Mouse (Mus musculus) lung, postnatal 14 days (tissue): Measurements from ENCODE around the gene Pigf.
"Not testable (repeated sequence)": the region's sequence is repeated elsewhere in the genome, so short reads cannot be mapped to it uniquely, and the experiment has no call there.

Experiments
- DNase-seq: peaks from one replicate; pipeline ENCODE4 v3.0.0; 2021

Pigf gene

GRCm38 (mm10) chr17:87025269-87025949 lies at the start of gene Pigf, which contains the start of gene Cript:
Gene Pigf, minus strand, starts transcription at chr17:87025406.
Gene Cript, plus strand, starts transcription at chr17:87025550.
- DNase-seq: peak; percentile 99

GRCm38 (mm10) chr17:87073470-87073869 lies 48.3 kb upstream of the Pigf start:
- no peak for DNase-seq

- no peak for DNase-seq
These were observed 47.7 kb upstream of the Pigf start for GRCm38 (mm10) chr17:87072766-87073440.

GRCm38 (mm10) chr17:87072183-87072582 lies 47.0 kb upstream of the Pigf start:
- not testable (repeated sequence) for DNase-seq

DNA sequence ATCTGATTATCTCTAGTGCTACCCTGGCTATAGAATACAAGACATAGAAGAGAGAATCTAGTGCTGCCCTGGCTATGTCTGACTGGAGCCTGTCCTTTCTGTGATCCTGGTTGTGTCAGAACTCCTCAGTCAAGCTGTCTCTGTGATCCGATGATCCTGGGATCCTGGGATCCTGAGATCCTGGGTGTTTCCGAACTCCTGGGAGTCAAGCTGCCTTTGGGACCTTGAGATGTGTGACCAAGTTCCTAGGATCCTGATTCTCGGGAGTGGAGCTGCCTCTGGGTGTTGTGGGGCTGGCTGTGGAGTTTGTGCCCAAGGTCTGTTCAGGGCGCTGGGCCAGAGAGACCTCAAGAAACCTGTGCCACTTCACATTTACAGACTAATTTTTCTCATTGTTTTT lies 43.8 kb upstream of the Pigf start:
- no peak for DNase-seq

GRCm38 (mm10) chr17:87063969-87064368 lies 38.8 kb upstream of the Pigf start:
- DNase-seq: no peak

DNA sequence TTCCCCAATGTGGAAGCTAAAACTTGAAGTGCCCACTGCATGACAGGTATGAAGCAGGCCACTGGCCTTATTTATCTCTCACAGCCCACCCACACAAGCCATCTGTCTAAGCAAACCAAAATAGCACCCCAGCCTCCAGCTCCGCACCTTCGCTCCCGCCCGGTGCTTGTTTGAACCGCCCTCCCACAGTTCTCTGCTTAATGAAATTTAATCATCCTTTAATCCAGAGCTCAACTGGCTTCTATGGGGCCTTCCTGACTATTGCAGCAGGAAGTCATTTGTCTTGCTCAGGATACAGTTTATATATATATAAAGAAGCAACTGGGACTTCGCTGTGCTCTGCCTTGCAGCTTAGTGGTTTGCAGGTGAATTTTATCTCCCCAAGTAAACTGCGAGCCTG lies 38.3 kb upstream of the Pigf start:
- DNase-seq: no peak

- DNase-seq: no peak
These were observed 37.4 kb upstream of the Pigf start for GRCm38 (mm10) chr17:87062639-87063038.

DNA sequence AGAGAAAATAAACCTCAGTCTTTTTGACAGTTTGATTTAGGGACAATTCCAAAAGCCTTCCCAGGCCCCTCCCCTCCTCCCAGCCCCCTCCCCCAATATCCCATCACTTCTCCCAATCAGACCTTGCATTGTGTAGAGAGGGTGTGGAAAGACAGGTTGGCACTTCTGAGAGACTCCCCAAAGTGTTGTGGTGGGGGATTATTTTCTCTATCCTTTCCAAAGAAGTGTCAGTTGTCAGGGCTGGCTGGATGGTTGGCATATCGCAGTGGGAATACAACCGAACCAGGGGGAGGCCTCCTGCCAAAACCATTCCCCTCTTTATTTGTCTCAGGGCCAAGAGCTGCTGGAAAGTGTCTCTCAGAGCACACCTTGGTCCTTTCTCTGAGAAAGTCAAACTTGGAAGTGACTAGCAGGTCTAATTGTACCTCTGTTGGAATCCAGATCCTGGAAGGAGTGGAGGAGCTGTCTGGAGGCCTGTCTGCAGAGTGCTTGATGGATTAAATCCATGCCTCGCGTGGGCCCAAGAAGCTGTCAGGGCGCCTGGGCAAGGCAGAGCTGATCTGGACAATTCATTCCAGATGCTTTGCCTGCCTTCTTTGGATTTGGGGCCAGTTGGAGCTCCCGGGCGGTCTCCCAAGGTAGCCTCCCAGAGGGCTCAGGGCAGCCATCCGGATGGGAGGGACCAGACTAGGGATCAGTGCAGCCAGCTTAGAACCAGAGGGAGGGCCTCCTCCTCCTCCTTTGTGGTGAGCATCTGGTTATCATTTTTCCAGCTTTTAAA lies 32.5 kb upstream of the Pigf start:
- DNase-seq: no peak

- DNase-seq: no peak
These were observed 31.6 kb upstream of the Pigf start for GRCm38 (mm10) chr17:87056761-87057160.

- DNase-seq: no peak
These were observed 30.5 kb upstream of the Pigf start for GRCm38 (mm10) chr17:87055663-87056062.

DNA sequence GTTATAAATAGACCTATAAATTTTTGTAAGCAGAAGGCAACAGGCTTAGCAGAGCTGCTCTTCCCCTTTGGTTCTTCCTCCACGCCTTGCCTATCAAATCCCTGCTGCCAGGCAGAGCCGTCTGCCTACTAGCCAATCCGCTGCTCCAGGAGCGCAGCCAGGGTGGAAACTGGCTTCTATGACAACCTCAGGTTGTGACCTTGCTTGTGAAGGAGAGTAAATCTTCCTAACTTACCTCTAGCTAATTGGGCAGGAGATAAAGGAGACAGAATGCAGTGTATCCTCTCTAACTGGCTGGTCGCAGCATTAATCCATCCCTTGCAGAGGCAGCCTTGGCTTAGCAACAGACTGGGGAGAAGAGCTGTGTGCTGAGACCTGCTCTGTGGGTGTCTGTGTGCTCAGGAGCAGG lies 29.8 kb upstream of the Pigf start:
- DNase-seq: no peak

- DNase-seq: no peak
These were observed 28.7 kb upstream of the Pigf start for GRCm38 (mm10) chr17:87053921-87054320.

GRCm38 (mm10) chr17:87052432-87052831 lies 27.2 kb upstream of the Pigf start:
- no peak for DNase-seq

- no peak for DNase-seq
These were observed 26.4 kb upstream of the Pigf start for GRCm38 (mm10) chr17:87051652-87052051.

- no peak for DNase-seq
These were observed 25.4 kb upstream of the Pigf start for GRCm38 (mm10) chr17:87050469-87051175.

GRCm38 (mm10) chr17:87049696-87050095 lies 24.5 kb upstream of the Pigf start:
- DNase-seq: no peak

DNA sequence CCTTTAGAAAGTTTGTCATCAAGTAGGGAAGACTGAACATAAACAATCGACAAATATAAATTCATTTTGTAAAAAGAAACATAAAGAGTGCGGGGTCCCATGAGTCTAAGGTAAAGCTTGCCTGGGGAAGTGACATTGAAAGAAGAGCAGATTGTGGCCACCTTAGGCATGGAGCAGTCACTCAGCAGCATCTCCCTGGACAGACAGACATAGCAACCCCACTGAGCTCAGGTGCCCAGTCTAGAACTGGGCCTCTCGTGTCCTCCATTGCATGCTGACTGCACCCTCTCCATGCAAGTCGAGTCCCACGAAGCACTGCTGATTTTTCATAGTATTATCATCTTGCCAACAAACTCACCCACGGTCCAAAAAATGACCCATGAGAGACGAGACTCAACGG lies 19.6 kb upstream of the Pigf start:
- no peak for DNase-seq

DNA sequence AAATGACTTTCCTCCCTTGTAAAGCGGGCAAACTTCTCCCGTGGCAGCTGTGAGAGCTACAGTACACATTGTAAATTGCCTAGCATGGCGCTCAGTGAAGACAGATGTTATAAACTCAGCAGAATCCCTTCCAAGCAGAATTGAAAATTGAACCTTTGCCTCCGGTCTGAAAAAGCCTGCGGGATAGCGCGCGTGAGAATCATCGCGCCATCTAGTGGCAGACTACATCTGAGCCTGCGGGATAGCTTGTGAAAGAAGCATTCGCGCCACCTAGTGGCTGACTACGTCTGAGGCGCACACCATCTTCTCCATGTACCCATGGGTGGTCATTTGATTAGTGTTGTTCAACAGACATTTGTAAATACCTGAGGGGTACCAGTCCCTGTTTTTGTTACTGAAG lies 19.2 kb upstream of the Pigf start:
- peak; percentile 97 for DNase-seq

DNA sequence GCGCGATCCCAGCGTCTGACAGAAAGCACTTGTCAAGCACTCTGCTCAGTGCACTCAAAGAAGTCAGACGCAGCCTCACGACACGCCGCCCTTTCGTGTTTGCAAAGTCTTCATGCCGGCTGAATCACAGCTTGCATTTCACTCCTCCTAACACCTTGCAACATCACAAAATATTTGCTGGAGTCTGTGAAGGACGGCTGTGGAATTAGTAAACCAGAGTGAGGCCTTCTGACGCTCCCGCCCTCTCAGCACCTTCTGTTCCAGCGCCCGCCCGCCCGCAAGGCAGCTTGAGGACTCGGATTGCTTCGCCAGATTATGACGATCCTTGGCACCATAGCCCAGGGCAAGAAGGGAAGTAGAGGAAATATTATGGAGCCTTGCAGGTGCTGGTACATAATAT lies 16.5 kb upstream of the Pigf start:
- peak; percentile 40 for DNase-seq

DNA sequence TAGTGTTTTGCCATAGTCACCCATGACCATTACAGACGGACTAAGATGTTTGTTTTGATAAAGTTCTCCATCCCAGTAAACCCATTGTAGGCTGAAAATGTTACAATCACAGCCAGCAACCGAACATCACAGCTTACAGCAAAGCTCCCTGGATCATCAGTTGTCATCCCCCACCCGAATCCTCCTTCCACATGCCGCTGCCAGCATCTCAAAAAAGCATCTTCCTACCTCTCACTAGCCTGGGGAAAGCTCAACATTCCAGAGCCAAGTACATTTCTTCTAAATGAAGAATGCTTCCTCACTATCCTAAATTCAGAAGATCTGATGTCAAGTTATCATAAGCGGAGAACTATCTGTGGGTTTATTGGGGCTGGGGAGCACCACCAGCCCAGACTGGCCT lies 13.3 kb upstream of the Pigf start:
- DNase-seq: no peak

- DNase-seq: peak; percentile 48
These were observed 11.2 kb upstream of the Pigf start for GRCm38 (mm10) chr17:87036141-87037073.
